Mouse (Mus musculus): ENCODE results near the gene Kbtbd2. TPM values are rescaled to one million over a fixed set of nuclear protein-coding genes. Genes with fewer than 3 reads are reported as not detected.

Kbtbd2 gene
- polyA plus RNA-seq, 1 experiment from 2014 or later, result 15.6 TPM

DNA sequence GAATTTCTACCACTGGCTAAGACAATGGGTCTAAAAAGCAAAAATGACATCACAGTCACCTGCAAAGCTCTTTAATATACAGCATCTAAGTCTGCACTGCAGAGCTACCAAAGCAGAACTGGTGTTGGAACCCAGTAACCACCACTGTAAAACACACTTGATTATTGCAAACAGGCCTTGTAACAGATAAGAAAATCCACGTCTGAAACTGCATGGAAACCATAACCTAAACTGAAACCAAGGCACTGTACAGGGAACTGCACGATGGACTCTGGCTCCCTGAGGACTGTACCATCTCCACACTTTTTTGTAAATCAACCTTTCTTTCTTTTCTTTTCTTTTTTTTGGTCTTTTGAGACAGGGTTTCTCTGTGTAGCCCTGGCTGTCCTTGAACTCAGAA, 9.9 kb downstream of the Kbtbd2 start:
- WGBS (ENCODE audit: insufficient replicate concordance), result 31% methylated on average over 2 of the region's 2 CpGs
- H3K27ac ChIP-seq (replicated peaks), result no peak overlapping the region
- peaks cover 51% of the 10 kb centered on the region for H3K36me3 ChIP-seq (replicated peaks)
- peaks cover 60% of the 10 kb centered on the region for H3K4me1 ChIP-seq (replicated peaks)
- H3K9ac ChIP-seq, result no peak overlapping the region
- H3K27me3 ChIP-seq, result no peaks in the 10 kb centered on the region
- H3K9me3 ChIP-seq (replicated peaks), result no peaks in the 10 kb centered on the region
- ATAC-seq (ENCODE audit: insufficient read depth), result no peak
- no peak overlapping the region for H3K4me2 ChIP-seq
- H3K4me3 ChIP-seq (replicated peaks), result no peak overlapping the region

DNA sequence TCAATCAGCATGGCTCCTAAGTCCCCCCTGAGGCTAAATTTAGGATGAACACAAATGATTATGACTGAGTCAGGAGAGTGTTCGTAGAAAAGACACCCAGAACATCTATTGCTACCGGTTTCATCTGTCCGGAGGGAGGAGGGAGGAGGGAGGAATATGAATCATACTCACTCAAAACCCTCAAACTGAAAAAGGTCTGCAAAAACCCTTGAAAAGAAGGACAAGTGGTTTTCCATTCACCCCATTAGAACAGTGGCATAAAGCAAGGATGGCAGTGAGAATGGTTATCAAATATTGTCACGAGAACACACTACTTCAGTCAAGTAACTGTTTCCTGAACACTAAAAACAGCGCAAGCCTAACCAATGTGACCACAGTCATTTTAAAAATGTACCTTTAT, 12.5 kb downstream of the Kbtbd2 start:
- Histone ChIP-seq H3K27me3 (no peaks in the 10 kb centered on the region), H3K27ac (replicated peaks) (no peak overlapping the region; the same call in 1 of the 2 replicates), H3K4me1 (replicated peaks) (peaks cover 50% of the 10 kb centered on the region)

DNA sequence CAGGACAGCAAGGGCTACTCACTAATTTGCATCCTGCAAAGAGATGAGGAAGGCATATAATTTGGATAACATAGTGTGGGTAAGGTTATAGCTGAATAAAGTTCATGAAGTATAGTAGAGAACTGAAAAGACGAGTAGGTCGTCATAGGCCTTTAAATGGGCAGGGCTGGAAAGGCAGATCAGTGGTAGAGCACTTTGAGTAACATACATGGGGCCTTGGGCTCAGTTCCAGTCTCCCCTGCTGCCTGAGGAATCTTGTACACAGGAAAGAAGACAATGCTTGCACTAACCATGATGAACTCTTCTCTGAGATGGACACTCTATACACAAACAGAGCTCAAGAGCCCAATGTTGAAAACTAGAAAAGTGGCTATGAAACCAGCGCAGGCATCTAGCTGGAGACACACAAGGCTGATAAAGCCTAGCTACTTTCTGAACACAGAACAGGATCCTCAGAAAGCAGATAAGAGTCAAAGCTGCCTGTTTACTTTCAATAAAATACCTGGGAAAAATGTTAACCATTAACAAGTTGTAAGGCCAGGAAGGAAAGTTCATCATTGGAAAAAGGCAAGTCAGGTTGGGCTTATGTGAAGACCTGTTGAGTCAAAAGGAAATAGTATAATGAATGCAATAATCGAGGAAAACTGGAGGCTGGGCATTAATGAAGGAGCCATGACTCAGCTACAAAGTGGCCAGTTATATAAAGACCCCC, 13.9 kb downstream of the Kbtbd2 start:
- no peak for ATAC-seq (ENCODE audit: insufficient read depth)
- H3K4me1 ChIP-seq (replicated peaks), result peaks cover 39% of the 10 kb centered on the region
- peak overlapping the region; percentile 33; the same call in 1 of the 2 replicates for H3K27ac ChIP-seq (replicated peaks)
- H3K4me3 ChIP-seq (replicated peaks), result no peak overlapping the region
- H3K36me3 ChIP-seq (replicated peaks), result peaks cover 70% of the 10 kb centered on the region
- H3K9ac ChIP-seq, result no peak overlapping the region
- H3K9me3 ChIP-seq (replicated peaks), result no peaks in the 10 kb centered on the region
- peak overlapping the region; percentile 16; the same call in 1 of the 2 replicates for H3K4me2 ChIP-seq
- WGBS (ENCODE audit: insufficient replicate concordance), result 47% methylated on average over 4 of the region's 4 CpGs
- H3K27me3 ChIP-seq, result no peaks in the 10 kb centered on the region

More for the DNA sequence above, 12.5 kb downstream of the Kbtbd2 start:
- H3K9ac ChIP-seq, result no peak overlapping the region
- no peak for ATAC-seq (ENCODE audit: insufficient read depth)
- WGBS (ENCODE audit: insufficient replicate concordance), result 68% methylated on average over 5 of the region's 5 CpGs
- no peak overlapping the region for H3K4me2 ChIP-seq
- H3K4me3 ChIP-seq (replicated peaks), result no peak overlapping the region
- peaks cover 64% of the 10 kb centered on the region for H3K36me3 ChIP-seq (replicated peaks)
- no peaks in the 10 kb centered on the region for H3K9me3 ChIP-seq (replicated peaks)

DNA sequence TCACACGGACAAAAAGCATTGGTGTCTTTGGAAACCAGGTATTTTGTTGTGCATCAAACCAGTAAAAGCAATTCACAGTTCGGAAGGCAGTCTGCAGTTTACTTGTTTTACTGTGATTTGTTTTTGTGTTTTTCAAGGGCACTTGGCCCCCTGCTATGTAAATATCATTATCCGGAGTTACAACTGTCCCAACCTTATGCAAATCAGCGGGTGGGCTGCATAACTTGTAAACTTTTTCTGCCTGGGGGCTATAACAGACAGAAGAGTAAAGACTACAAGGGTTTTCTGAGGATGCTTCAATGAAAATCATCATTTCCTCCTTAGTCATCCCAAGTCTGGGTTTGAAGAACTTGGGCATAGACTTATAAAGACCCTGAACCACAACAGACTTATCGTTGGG, 18.0 kb downstream of the Kbtbd2 start:
- Histone ChIP-seq H3K4me3 (replicated peaks) (no peak overlapping the region), H3K4me1 (replicated peaks) (peaks cover 17% of the 10 kb centered on the region), H3K9me3 (replicated peaks) (no peaks in the 10 kb centered on the region), H3K27ac (replicated peaks) (no peak overlapping the region), H3K9ac (no peak overlapping the region), H3K27me3 (no peaks in the 10 kb centered on the region), H3K36me3 (replicated peaks) (peaks cover 77% of the 10 kb centered on the region), H3K4me2 (no peak overlapping the region)
- ATAC-seq (ENCODE audit: insufficient read depth), result no peak
- WGBS (ENCODE audit: insufficient replicate concordance), result 89% methylated on average over 5 of the region's 5 CpGs

DNA sequence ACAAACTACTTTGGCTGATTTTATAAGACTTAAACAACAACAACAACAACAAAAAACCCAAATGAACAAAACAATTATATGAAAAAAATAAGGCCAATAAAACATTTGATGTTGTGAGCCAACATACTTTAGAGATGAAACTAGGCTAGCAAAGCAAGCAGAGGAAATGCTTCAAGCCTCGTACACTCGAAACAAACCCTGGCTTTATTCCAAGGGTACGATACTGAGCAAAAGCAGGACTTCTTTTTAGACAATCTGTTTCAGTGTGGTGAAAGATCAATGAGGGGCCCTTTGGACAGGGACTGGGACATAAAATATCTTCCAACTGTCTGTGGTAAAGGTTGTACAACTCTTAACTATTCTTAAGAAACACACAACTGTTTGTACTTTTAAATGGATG, 21.8 kb downstream of the Kbtbd2 start:
- WGBS (ENCODE audit: insufficient replicate concordance), result 72% methylated on average over 3 of the region's 3 CpGs
- peaks cover 59% of the 10 kb centered on the region for H3K36me3 ChIP-seq (replicated peaks)
- H3K4me2 ChIP-seq, result no peak overlapping the region
- H3K9ac ChIP-seq, result no peak overlapping the region
- no peaks in the 10 kb centered on the region for H3K4me1 ChIP-seq (replicated peaks)
- no peak overlapping the region for H3K4me3 ChIP-seq (replicated peaks)
- ATAC-seq (ENCODE audit: insufficient read depth), result no peak
- no peak overlapping the region for H3K27ac ChIP-seq (replicated peaks)
- H3K9me3 ChIP-seq (replicated peaks), result no peaks in the 10 kb centered on the region
- H3K27me3 ChIP-seq, result no peaks in the 10 kb centered on the region

DNA sequence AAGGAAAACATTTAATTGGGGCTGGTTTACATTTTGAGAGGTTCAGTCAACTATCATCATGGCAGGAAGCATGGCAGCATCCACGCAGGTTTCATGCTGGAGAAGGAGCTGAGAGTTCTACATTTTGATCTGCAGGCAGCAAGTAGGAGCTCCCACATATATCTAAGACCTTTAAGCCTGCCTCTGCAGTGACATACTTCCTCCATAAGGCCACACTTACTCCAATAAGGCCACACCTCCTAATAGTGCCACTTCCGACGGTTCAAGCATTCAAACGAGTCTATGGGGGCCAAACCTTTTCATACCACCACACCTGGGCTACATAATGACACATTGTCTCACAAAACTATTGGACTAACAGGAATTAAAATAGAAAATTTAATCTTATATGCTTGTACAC, 31.9 kb downstream of the Kbtbd2 start:
- Histone ChIP-seq H3K4me1 (replicated peaks) (no peaks in the 10 kb centered on the region), H3K27me3 (no peaks in the 10 kb centered on the region), H3K9me3 (replicated peaks) (no peaks in the 10 kb centered on the region), H3K36me3 (replicated peaks) (peaks cover 7% of the 10 kb centered on the region; the same call in 1 of the 2 replicates), H3K9ac (no peak overlapping the region), H3K4me2 (no peak overlapping the region), H3K27ac (replicated peaks) (no peak overlapping the region), H3K4me3 (replicated peaks) (no peak overlapping the region)
- 67% methylated on average over 4 of the region's 4 CpGs for WGBS (ENCODE audit: insufficient replicate concordance)
- no peak for ATAC-seq (ENCODE audit: insufficient read depth)

DNA sequence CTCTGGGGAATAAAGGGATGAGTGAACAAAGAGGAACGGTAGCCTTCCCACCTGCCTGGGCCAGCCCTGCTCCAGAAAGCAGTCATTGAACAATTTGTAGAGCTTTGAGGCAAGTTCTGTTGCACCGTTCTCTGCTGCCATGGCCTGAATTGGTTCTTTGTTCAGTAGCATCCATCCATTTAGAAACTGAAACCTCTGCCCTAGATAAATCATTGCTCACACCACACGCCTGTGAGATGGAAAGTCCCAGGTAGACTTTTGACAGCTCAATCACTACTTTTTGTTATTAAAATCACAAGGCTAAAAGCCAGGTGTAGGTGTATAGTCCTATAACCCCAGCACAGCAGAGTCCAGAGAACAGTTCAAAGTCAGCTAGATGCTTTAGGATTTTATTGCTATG, 32.3 kb downstream of the Kbtbd2 start:
- no peak for ATAC-seq (ENCODE audit: insufficient read depth)
- 78% methylated on average over 3 of the region's 3 CpGs for WGBS (ENCODE audit: insufficient replicate concordance)
- H3K4me3 ChIP-seq (replicated peaks), result no peak overlapping the region
- H3K27ac ChIP-seq (replicated peaks), result no peak overlapping the region
- no peaks in the 10 kb centered on the region for H3K9me3 ChIP-seq (replicated peaks)
- no peak overlapping the region for H3K9ac ChIP-seq
- no peak overlapping the region for H3K4me2 ChIP-seq
- no peaks in the 10 kb centered on the region for H3K4me1 ChIP-seq (replicated peaks)
- H3K36me3 ChIP-seq (replicated peaks), result peaks cover 7% of the 10 kb centered on the region; the same call in 1 of the 2 replicates
- no peaks in the 10 kb centered on the region for H3K27me3 ChIP-seq

DNA sequence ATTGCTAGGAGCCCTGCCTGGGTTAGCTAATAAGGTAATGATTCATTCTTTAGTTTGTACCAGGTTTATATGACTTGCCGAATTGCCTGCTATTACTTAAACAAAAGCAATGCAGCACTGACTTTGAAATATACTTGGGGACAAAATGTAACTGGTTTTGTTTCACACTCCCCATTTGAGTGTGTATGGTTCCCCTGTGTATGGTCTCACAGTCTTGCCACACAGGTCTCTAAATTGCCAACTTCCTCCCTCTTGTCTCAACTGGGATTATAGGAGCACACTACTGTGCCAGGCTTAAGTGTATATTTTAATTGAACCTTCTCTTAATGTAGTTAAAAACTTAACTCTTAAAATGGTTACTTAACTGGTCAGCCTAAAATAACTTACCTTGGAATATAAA, 38.3 kb downstream of the Kbtbd2 start:
- Histone ChIP-seq H3K4me2 (no peak overlapping the region), H3K4me1 (replicated peaks) (no peaks in the 10 kb centered on the region), H3K36me3 (replicated peaks) (peaks cover 39% of the 10 kb centered on the region), H3K4me3 (replicated peaks) (no peak overlapping the region), H3K9me3 (replicated peaks) (no peaks in the 10 kb centered on the region), H3K9ac (no peak overlapping the region), H3K27ac (replicated peaks) (no peak overlapping the region), H3K27me3 (no peaks in the 10 kb centered on the region)
- ATAC-seq (ENCODE audit: insufficient read depth), result no peak
- 67% methylated on average over 1 of the region's 1 CpGs for WGBS (ENCODE audit: insufficient replicate concordance)

DNA sequence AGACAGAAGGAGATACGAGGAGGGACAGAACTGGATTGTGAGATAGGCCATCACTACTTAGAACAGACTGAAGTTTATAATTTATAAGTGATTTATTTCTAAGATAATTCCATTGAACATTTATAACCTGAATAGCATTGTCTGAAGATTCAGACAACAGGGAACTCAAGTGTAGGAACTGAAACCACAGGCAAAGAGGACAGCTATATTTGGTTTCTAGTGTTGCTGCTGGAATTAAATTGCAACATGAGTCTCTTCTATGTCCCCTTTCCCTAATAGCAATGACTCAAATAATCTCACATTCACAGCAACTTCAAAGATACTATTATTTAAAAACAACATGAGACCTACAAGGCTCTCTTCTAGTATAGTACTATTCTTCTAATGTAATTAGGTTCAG, 41.5 kb downstream of the Kbtbd2 start:
- Histone ChIP-seq H3K27ac (replicated peaks) (no peak overlapping the region), H3K4me1 (replicated peaks) (no peaks in the 10 kb centered on the region), H3K9ac (no peak overlapping the region), H3K4me2 (no peak overlapping the region), H3K9me3 (replicated peaks) (no peaks in the 10 kb centered on the region), H3K4me3 (replicated peaks) (no peak overlapping the region), H3K27me3 (no peaks in the 10 kb centered on the region), H3K36me3 (replicated peaks) (peaks cover 42% of the 10 kb centered on the region)
- no peak for ATAC-seq (ENCODE audit: insufficient read depth)
- 80% methylated on average over 1 of the region's 1 CpGs for WGBS (ENCODE audit: insufficient replicate concordance)

DNA sequence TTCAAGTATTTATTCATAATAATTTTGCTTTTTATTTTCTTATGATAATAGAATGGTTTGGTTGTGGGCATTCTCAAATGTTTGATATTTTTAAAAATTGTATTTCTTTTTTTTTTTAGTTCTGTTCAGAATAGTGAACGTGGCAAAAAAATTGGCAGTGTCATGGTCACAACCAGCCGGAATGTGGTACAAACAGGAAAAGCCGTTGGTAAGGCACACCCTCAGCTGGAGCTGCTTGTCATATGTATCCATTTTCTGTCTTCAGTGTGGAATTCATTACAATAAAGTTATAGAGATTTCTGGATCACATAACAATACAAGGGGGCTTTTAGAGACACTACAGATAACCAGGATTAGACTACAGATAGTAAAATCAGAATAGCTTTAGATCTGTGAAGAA, 43.9 kb downstream of the Kbtbd2 start:
- Histone ChIP-seq H3K4me2 (no peak overlapping the region), H3K27me3 (no peaks in the 10 kb centered on the region), H3K4me1 (replicated peaks) (no peaks in the 10 kb centered on the region), H3K36me3 (replicated peaks) (peaks cover 42% of the 10 kb centered on the region), H3K9me3 (replicated peaks) (no peaks in the 10 kb centered on the region), H3K9ac (no peak overlapping the region), H3K27ac (replicated peaks) (no peak overlapping the region), H3K4me3 (replicated peaks) (no peak overlapping the region)
- no peak for ATAC-seq (ENCODE audit: insufficient read depth)
- WGBS (ENCODE audit: insufficient replicate concordance), result 73% methylated on average over 3 of the region's 3 CpGs

DNA sequence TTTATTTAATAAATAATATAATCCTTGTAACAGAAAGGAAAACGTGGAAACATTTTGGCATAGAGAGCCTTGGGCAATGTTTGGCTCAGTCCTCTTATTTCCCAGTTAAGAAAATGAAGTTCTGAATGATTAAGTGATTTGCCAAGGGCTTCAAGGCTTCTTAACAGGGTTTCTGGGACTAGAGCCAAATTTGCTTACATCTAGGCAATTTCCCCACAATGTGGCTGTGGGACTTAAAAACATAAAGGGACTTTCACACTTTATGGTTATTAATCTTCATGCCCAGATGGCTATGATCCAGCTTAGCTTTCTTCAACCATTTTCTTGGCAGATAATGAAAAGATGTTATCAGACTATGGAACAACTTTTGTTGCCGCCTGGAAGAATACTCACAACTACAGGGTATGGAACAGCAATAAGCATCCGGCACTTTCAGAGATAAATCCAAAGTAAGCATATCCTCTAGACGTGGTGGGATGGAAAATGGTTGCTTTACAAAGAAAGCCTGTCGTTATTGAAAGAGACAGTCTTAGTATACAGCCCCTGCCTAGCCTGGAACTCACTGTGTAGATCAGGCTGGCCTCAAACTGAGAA, 51.6 kb downstream of the Kbtbd2 start:
- Histone ChIP-seq H3K9me3 (replicated peaks) (no peaks in the 10 kb centered on the region), H3K4me2 (no peak overlapping the region), H3K9ac (no peak overlapping the region), H3K27me3 (no peaks in the 10 kb centered on the region), H3K27ac (replicated peaks) (no peak overlapping the region), H3K4me3 (replicated peaks) (no peak overlapping the region), H3K4me1 (replicated peaks) (no peaks in the 10 kb centered on the region), H3K36me3 (replicated peaks) (peaks cover 22% of the 10 kb centered on the region)
- 71% methylated on average over 5 of the region's 5 CpGs for WGBS (ENCODE audit: insufficient replicate concordance)
- no peak for ATAC-seq (ENCODE audit: insufficient read depth)
